Mouse (Mus musculus) cerebellum, adult 11-12 months (tissue): ENCODE measurements around the gene Pygo2.
A peak's percentile ranks its signal among the peaks of the same experiment; 100 is the strongest.

ENCODE experiments used
- DNase-seq: peaks from one replicate; pipeline ENCODE4 v3.0.0; 2022

The Pygo2 gene

DNA sequence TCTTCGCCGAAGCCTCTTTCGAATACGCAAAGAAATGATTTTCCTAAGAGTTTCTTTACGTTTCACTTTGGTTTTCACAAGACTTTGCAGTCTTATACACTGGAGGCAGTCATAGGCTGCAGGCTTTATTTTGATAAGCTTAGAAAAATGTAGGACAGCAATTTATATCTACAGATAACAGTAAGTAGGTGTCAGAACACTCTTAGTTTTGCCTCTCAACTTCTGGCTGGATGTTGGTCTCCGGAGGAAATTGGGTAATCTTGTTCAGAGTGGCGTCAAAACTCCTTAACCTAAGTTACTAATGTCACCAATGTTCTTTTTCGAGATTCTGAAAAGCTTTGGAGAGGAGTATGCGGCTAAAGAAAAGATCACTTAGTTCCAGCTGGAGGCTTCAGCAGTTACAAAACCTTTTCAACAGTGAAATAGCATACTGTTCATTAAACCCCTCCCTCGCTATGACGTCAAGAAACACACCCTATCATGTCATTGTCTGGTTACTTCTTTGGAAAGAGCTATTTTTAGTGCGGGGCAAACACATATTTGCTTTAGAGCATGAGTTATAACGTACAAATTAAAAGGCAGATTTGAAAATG lies 28.5 kb downstream of the Pygo2 start:
- DNase-seq: peak; percentile 27

DNA sequence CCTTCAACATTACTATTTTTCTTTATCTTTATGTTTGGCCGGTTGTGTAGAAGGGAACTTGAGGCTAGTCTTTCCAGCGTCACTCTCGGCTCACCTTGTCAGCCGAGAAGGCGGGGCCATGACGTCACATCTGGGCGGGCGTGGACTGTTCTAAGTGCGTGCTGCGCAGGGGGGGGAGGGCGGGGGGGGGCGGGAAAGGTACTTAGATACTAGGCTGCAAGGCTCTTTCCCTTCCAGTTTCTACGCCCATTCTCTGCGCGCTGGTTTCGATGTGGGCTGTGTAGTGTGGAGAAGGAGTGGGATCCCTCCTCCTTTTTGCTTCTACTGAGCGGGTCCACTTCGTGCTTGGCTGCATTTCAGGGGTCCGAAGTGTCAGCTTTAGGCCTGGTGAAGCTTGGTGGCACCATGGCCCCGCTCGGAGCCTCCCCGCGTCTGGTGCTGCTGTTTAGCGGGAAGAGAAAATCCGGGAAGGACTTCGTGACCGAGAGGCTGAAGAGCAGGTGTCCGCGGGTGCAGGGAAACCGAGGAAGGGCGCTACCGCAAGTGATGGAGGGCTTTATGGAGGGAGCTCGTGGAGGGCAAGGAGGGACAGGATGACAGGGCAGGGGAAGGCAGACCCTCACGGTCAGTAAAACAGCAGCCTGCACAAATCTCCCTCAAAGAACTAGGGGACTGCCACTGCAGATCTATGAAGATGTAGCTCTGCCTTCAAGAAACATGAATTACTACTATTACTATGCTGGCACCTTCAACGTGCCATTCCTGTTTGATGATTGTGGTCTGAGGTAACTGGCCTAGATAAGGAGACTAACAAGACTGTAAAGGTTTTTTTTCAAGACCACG lies 29.2 kb downstream of the Pygo2 start:
- DNase-seq: peak; percentile 85

DNA sequence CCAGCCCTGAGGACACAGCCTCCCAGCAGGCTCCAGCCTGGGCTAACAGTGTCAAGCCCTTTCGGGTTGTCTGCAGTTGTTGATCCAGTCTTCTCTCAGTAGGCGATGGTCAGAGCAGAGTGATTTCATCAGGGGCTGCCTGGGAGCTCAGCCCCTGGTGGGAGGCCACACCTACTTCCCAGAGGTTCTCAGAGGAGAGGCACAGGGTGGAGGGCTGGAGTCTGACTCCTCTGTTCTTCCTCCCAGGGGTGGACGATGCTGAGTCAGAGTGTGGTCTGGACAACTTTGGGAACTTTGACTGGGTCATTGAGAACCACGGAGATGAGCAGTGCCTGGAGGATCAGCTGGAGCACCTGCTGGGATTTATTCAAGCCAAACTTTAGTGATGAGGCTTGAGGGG lies 38.3 kb downstream of the Pygo2 start:
- DNase-seq: no peak

DNA sequence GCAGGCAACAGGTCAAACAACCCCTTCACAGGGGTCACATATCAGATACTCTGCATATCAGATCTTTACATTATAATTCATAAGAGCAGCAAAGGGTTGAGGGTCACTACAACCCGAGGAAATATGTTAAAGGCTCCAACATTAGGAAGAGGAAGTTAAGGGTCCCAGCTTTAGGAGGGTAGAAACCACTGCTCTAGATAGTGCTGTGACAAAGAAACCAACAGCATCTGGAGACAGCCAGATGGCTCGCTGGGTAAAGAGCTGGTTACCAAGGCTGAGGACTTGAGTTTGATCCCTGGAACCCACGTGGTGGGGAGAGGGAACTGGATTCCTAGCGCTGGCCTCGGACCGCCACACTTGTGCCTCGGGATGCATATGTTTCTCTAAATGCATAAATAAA lies 42.3 kb downstream of the Pygo2 start:
- DNase-seq: no peak

DNA sequence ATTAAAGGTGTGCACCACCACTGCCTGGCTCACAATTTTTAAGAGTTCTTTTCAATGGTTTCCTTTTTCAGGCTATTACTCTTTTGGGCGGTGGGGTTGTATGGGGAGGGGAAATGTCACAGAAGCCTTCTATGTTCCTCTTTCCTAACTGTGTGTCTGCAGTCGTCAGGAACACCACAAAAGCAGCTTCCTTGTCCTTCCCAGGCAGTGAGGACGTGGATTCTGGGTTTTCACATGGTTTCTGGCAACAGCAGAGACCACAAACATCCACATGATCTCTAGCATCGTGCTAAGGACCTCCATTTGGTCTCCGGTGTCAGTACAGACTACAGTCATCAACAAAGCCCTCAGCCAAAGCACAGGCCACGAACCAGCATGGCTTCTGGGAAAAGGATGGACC lies 43.8 kb downstream of the Pygo2 start:
- no peak for DNase-seq

DNA sequence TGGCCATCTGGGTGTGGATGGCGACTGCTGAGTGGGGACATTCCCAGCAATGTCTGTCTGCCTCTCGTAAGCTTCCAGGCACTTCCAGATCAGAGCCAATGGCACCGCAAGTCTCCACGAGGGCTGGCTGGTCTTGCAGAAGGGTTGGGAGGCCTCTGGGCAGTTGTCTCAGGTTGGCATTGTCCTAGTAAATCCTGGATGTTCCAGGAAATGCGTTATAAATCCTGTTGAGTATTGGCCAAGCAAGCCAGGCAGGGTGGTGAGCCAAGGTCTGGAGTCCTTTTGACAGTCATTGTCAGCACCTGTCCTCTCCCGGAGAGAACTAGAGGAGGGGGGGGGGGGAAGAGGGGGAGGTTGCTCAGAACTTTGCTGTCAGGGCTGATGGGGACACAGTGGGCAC lies 49.0 kb downstream of the Pygo2 start:
- DNase-seq: no peak

DNA sequence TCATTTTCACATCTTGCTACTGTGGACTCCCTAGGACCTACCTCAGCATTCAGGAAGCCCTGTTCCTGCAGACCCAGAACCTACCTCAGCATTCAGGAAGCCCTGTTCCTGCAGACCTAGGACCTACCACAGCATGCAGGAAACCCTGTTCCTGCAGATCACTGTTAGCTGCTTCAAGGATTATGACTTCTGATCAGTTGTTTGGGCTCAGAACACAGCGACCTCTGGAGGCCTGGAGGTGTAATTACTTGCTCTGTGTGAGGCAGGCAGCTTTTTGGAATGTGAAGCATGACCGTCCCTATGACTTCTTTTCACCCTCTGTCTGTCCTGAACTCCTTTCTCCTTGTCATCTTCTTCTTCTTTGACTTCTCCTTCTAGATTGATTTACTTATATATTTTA lies 51.5 kb downstream of the Pygo2 start:
- no peak for DNase-seq

DNA sequence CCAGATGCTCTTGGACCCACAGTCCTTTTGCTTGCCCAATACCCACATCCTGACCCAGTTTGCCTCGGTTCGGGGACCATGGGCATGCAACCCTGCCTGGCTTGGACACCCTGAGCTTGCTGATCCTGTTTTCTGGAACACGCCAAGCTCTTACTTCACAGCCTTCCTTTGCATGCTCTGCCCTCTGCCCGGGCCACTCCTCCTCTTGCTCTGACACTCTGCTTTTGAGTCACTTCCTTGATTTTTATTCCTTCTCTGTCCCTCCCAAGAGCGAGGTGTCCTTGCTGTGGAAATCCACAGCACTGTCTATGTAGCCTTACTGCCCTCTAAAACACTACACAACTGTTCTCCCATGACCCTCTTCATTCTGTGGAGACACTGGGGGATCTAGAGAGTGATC lies 52.2 kb downstream of the Pygo2 start:
- DNase-seq: no peak
